Mouse (Mus musculus) heart, adult 18-20 months (tissue): ENCODE results near the gene Npcd. TPM values are rescaled to one million over a fixed set of nuclear protein-coding genes. Genes with fewer than 3 reads are reported as not detected.

Source experiments
- DNase-seq, 2 experiments: peaks; one replicate each; pipeline ENCODE4 v3.0.0; 2021 to 2022; ENCODE audit warnings: mixed read lengths in 1 of 2
- total RNA-seq, 2 experiments: library from RNA; stranded (reverse); gene quantifications; 2 replicates each; pipeline ENCODE4 v1.2.3; 2021

Gene Npcd
- total RNA-seq, 2 experiments from 2014 or later: 1.0 TPM; not detected in 1

GRCm38 (mm10) chr15:79766586-79767071 lies 67.4 kb downstream of the Npcd start:
- DNase-seq: no peak

DNA sequence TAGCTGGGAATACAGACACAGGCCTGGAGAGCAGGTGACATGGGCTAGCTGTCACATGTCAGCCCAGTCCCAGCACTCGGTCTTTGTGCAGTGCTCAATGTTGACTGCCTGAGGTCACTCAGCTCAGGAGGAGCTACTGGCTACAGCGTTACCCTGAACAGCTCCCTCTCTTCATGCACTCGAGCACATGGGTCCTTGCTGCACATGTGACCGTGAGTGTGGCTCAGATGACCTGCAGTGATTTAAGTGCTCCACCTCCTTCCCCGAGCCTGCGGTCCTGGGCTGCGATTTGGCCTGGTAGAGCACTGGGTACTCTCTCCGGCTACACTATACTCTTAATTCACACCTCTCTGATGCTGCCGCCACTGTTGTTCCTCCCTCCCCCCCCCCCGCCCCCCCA lies 67.9 kb downstream of the Npcd start:
- DNase-seq: no peak

- DNase-seq: peak in 1 of 2 experiments; percentile 54
Measured at GRCm38 (mm10) chr15:79765361-79765760, 68.7 kb downstream of the Npcd start.

GRCm38 (mm10) chr15:79764539-79765267 lies 69.3 kb downstream of the Npcd start:
- peak in 1 of 2 experiments; percentile 34 for DNase-seq

DNA sequence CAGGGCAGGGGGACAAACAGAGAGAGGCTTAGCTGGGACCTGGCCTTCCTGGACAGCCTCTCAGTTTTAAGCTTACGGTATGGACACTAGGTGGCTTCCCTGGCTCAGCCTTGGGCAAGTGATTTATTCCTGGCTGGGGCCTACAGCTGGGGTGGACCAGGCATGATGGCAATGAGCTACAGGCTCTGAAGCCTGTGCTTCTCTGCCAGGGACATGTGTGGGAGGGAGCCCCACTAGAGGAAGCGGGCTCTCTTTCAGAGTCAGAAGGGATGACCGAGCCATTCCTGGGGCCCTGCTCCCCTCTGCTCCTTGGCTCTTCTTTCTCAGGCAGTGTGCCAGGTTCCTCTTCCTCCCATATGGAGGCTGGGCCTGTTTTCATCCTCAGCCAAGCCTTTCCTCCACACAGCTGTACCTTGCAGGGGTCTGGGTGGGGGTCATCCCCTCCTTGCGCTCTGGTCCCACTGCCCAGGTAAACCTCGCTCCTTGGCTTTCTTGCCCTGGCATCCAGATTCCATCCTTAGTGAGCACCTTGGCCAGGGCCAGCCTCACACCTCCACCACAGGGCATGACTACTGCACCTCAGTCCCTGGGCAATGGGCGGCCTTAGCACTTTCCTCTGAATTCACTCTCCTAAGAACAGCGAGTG lies 70.3 kb downstream of the Npcd start:
- peak in 1 of 2 experiments; percentile 45 for DNase-seq

- no peak for DNase-seq
Measured at GRCm38 (mm10) chr15:79763001-79763400, 71.0 kb downstream of the Npcd start.

- no peak for DNase-seq
Measured at GRCm38 (mm10) chr15:79760956-79761355, 73.1 kb downstream of the Npcd start.

GRCm38 (mm10) chr15:79757118-79757517 lies 76.9 kb downstream of the Npcd start:
- DNase-seq: no peak

DNA sequence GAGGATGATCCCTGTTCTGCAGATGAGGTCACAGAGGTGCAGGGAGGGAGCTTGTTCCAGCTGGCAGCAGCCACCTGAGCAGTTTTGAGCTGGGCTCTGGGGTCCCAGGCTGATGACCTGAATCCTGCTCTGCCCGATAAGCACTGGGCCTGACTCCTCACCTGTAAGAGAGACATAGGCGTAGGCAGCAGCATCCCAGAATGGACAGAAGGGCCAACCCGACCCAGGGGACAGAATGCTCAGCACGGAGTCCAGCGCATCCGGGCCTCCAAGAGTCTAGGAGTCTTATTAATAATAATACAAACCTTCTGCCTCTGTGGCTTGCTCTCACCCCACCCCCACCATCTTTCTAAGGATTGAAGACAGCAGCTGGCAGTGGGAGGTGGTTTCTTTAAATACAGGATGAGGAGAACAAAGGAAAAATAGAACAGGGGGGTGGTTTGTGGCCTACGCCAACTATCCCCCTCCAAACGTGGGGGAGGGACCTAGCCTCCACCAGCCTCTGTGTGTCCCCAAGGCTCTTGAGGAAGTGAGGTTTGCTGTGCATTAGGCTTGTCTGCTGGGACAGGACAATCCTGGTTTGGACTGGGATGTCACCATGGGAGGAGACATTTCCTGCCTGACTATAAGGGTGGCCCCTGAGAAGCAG lies 77.9 kb downstream of the Npcd start:
- DNase-seq: no peak

DNA sequence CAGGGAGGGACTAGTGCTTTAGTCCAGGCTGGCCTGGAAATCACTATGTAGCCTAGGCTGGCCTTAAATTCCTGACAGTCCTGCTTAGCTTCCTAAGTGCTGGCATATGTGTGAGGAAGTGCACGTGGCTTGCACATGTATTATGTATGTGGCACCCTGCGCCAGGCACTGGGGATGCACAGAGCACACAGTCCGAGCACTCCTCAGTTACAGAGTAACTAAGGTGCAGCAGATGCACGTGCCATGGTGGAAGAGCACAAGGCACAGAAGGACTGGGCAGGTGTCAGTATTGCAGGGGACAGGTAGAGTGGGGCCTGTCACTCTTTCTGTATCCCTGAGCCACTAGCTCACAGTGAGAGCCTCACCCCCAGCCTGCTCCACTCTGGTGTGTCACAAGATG lies 78.9 kb downstream of the Npcd start:
- no peak for DNase-seq

- no peak for DNase-seq
Measured at GRCm38 (mm10) chr15:79753873-79754272, 80.2 kb downstream of the Npcd start.

DNA sequence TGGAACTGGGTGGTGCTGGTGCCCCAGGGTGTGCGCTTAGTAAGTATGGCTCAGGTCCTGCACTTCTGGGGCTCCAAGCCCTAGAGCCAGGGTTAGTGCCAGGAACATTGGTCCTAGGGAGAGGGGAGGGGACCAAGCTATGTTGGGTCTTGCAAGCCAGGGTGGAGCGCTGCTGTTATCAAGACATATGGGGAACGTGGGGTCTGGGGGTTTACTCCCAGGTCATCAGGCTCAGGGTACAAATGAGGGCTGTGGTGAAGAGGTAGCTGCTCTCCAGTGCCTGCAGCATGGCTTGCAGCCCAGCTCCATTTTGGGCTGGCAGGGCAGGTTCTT lies 80.7 kb downstream of the Npcd start:
- DNase-seq: no peak

GRCm38 (mm10) chr15:79752742-79753419 lies 81.2 kb downstream of the Npcd start:
- DNase-seq: peak; percentile 80 to 84

DNA sequence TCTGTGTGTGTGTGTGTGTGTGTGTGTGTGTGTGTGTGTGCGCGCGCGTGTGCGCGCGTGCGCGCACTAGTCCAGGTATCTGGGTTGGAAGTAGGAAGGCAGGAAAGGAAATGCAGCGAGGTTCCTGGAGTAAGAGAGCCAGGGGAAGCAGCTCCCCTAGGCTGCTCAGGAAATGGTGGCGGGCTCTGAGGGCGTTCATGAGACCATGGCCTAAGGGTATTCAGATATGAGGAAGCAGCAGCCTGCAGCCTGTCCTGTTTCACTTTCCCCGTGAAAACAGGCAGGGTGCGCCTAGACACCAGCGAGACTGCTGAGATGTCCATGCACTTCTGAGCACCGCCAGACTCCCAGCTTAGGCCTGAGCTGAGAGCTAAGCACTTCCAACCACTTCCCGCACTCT lies 82.3 kb downstream of the Npcd start:
- no peak for DNase-seq

DNA sequence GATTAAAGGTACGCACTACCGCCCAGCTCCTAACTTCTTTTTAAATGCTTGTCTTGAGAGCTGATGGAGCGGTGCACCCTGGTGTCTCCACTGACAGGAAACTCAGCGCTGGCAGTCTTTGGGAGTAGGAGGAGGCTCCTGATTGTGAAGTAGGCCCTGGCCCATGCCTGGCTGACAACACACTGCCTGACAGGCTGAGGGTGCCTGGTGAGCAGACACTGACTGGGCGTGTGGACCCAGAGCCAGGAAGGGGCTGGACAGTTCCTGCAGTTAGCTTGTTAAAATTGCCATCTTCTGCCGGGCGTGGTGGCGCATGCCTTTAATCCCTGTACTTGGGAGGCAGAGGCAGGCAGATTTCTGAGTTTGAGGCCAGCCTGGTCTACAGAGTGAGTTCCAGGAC lies 83.8 kb downstream of the Npcd start:
- DNase-seq: no peak

- DNase-seq: no peak
Measured at GRCm38 (mm10) chr15:79749162-79749561, 84.9 kb downstream of the Npcd start.

DNA sequence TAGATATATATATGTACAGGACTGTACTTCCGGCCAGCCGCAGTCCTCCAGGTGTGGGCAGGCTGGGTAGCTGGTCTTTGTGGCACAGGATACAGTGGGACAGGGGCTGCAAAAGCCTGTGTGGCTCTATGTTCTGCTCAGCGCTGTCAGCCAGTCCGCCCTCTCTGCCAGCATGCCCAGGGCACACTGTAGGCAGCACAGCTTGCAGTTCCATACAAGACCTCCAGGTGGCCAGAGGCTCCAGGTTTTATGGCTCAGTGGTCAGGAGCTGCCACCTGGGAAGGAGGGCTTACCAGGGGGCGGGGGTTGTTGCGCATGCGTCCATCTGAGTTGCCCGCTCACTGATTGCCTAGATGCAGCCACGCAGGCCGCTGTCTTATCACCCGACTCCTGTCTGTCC lies 86.0 kb downstream of the Npcd start:
- DNase-seq: no peak

GRCm38 (mm10) chr15:79745883-79746282 lies 88.2 kb downstream of the Npcd start:
- DNase-seq: no peak

GRCm38 (mm10) chr15:79745312-79745711 lies 88.7 kb downstream of the Npcd start:
- no peak for DNase-seq

DNA sequence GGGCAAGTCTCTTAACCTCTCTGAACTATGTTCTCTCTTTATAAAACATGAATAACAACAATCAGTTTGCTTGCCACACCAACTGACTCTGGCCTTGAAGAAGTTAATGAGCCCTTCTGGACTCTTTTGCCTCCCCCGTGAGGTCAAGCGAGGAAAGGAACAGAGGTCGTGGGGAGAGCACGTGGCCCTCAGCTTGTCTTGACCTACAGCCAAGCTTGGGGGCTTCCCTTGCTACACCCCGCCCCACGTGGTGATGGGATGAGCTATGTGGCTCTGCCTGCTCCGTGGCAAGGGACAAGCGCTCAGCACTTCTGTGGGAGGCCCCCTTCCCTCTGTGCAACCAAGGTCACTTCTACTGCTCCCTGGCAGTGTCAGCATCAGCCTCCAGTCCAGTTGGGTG lies 89.3 kb downstream of the Npcd start:
- no peak for DNase-seq

DNA sequence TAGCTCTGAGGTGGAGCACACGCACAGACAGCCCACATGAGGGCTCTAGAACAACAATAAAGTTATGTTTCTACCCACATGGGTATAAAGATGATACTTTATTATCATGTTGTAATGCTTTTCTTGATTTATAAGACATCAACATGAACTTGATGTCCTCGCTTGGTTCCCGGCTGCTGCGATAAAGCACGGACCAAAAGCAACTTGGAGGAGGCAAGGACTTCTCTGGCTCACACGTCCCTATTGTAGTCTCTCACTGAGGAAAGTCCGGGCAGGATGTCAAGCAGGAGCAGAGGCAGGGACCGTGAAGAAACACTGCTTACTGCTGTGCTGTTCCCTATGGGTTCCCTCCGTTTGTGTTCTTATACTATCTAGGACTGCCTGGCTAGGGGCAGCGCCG lies 90.0 kb downstream of the Npcd start:
- no peak for DNase-seq

DNA sequence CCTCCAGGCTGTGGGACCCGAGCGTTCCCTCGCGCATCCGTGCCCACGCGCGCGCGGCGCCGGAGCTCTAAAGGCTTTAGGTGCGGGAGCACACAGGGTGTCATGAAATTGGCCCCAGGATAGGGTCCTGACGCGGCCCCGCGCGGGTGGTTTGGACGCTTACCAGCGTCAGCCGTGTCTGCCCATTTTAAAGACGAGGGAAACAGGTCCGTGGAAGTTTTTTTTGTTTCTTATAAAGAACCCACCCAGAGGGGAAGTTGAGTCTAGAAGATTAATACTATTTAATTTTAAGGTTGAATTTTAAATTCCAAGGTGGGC lies 91.4 kb downstream of the Npcd start:
- DNase-seq: no peak
